Mouse (Mus musculus) ES-Bruce4 (cell line): ENCODE results near the gene Pdcd1lg2.

Source experiments
- CTCF ChIP-seq: IDR thresholded peaks from one replicate; pipeline ENCODE4 v1.8.1; 2011; ENCODE audit warnings: low read depth, low read length
- EP300 ChIP-seq: IDR thresholded peaks from 2 replicates; pipeline ENCODE4 v1.6.1; 2011; ENCODE audit warnings: low read depth, low read length; ENCODE audit not compliant: insufficient read depth
- POLR2A ChIP-seq: IDR thresholded peaks from one replicate; pipeline ENCODE4 v1.8.1; 2011; ENCODE audit warnings: low read length; ENCODE audit not compliant: insufficient read depth

- no peak for TF ChIP-seq EP300
- TF ChIP-seq POLR2A: no peak
- no peak for TF ChIP-seq CTCF
Observed at GRCm38 (mm10) chr19:29508208-29508607, 97.5 kb downstream of the Pdcd1lg2 start.
